Mouse (Mus musculus) heart, embryonic 15.5 days (tissue): Measurements from ENCODE around the gene Aox2. TPM values are rescaled to one million over a fixed set of nuclear protein-coding genes. Genes with fewer than 3 reads are reported as not detected.
A peak's percentile ranks its signal among the peaks of the same experiment; 100 is the strongest.

Experiments
- ATAC-seq: fragments of 200-750 bp; cut with Nextera tagmentation; replicated peaks from 2 replicates; pipeline ENCODE4 v1.8.0; 2017; ENCODE audit warnings: low read depth, moderate TSS enrichment; ENCODE audit not compliant: insufficient number of reproducible peaks, insufficient read depth, low FRiP score
- H3K27ac ChIP-seq: fragments of 300-500 bp; sonication (generic); 2 replicates; pipeline ENCODE4 v1.5.1; 2015; ENCODE audit warnings: mild to moderate bottlenecking, inconsistent platforms
- H3K27me3 ChIP-seq: fragments of 300-500 bp; sonication (generic); 2 replicates; pipeline ENCODE4 v1.6.1; 2015; ENCODE audit warnings: inconsistent platforms
- H3K36me3 ChIP-seq: fragments of 300-500 bp; sonication (generic); 2 replicates; pipeline ENCODE4 v1.6.1; 2015; ENCODE audit warnings: mild to moderate bottlenecking, inconsistent platforms
- H3K4me1 ChIP-seq: fragments of 300-500 bp; sonication (generic); replicated peaks from 2 replicates; pipeline ENCODE4 v1.6.1; 2015; ENCODE audit warnings: inconsistent platforms
- H3K4me2 ChIP-seq: fragments of 300-500 bp; sonication (generic); 2 replicates; pipeline ENCODE4 v1.6.1; 2015; ENCODE audit warnings: inconsistent platforms, mild to moderate bottlenecking, moderate library complexity
- H3K4me3 ChIP-seq: fragments of 300-500 bp; sonication (generic); 2 replicates; pipeline ENCODE4 v1.5.1; 2015; ENCODE audit warnings: mild to moderate bottlenecking, inconsistent platforms
- H3K9ac ChIP-seq: fragments of 300-500 bp; sonication (generic); 2 replicates; pipeline ENCODE4 v1.6.1; 2015; ENCODE audit warnings: mild to moderate bottlenecking, inconsistent platforms
- H3K9me3 ChIP-seq: fragments of 300-500 bp; sonication (generic); replicated peaks from 2 replicates; pipeline ENCODE4 v1.6.1; 2016; ENCODE audit warnings: inconsistent platforms
- WGBS: fragments of 180-500 bp; shearing (Covaris S2); methylation state at CpG from one replicate; pipeline ENCODE4 v1.1.7; 2015; ENCODE audit warnings: mixed read lengths; 5-methylcytosine and 5-hydroxymethylcytosine counted together
- polyA plus RNA-seq: library from polyadenylated mRNA; unstranded; fragments of >200 nt; fragmentation: Nextera tagmentation; extraction: Ambion mirVana; gene quantifications from 2 replicates; pipeline ENCODE4 v1.2.1, GENCODE M21; 2015

Aox2 gene
- polyA plus RNA-seq, 1 experiment from 2014 or later: not detected

DNA sequence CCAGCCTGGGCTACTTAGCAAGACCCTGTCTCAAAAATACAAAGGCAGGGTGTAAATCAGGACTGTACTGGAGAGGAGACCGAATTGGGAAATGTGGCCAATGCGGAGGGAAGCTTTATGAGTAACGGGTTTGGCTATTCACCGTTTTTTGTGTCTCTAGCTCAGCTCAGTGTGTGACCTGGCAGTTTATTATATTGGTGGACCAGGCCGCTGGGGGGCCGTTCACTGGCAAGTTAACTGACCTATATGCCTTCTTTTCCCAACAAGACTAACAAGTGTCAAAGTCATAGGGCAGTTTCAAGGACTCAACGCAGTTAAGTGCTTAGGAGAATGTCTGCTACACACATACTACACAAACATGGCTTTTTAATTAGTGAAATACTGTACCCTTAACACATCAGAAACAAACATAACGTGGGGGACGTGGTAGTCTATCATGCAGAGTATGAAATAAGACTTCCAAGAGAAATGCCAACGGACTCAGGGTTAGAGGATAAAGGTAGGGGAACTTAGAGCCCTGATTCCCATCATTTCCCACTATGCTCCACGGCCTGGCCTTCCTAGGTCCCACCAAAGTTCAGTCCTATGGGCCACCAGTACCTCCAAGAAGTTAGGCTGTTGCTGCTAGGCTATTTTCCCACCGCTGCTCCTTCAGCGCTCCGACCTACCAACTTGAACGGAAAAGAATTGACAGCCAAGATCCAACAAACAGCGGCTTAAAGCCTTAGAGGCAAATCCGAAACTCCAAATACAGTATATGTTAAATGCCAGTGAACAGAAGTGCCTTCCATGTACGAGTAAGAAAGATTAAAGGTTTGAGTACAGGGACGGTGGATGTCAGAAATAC, 113.5 kb downstream of the Aox2 start:
- Histone ChIP-seq H3K27ac (peak overlapping the region; percentile 99), H3K36me3 (peaks cover 17% of the 10 kb centered on the region), H3K4me1 (peaks cover 19% of the 10 kb centered on the region), H3K4me2 (peak overlapping the region; percentile 73), H3K27me3 (no peaks in the 10 kb centered on the region), H3K4me3 (peak overlapping the region; percentile 89), H3K9me3 (no peaks in the 10 kb centered on the region), H3K9ac (peak overlapping the region; percentile 95)
- WGBS: 41% methylated on average over 19 of the region's 19 CpGs
- no peak for ATAC-seq

DNA sequence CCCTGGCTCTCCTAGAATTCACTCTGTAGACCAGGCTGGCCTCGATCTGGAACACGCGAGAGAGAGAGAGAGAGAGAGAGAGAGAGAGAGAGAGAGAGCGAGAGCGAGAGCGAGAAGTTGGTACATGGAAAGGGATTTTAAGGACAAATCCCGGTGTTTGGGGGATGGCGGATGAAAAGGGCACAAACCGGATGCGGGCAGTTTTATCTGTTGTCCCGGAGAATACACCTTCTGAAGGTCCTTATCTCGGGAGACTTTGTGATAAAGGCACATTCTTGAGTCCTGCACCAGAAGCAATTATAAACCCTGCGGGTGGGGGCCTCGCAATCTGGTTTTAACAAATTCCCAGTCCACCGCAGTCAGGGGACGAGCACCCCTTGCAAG, 114.1 kb downstream of the Aox2 start:
- no peak for ATAC-seq
- Histone ChIP-seq H3K9me3 (no peaks in the 10 kb centered on the region), H3K4me2 (peak overlapping the region; percentile 73), H3K4me1 (peaks cover 19% of the 10 kb centered on the region), H3K36me3 (peaks cover 23% of the 10 kb centered on the region), H3K27ac (peak overlapping the region; percentile 99), H3K9ac (peak overlapping the region; percentile 95), H3K4me3 (peak overlapping the region; percentile 89), H3K27me3 (no peaks in the 10 kb centered on the region)
- under 1% methylated on average over 16 of the region's 16 CpGs for WGBS

DNA sequence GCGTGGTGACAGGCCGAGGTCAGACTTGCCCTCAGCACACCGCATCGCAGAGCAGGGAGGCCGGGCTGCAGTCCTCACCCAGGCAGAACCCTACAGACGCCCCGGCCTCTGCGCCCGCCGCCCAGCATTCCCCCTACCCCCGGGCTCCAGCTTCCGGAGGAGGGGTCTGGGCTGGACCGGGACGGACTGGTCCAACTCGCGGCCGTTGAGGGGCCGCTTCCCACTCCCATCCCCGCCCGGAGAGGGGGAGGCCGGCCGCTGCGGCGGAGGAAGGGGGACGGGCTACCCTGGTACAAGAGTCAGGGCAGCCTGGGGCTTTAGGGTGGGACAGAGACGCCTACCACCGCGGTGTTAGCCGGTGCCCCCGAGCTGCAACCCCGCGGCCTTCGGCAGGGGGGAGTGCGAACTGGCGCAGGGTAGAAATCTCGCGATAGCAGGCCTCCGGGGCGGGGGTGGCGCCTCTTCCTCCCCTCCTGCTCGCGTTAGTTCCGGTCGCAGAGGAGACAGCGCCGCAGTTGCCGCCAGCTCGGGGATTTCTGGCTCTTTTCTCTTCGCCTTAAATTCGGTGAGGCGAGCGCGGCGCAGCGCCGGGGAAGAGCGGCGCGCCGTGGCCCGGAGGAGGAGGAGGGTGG, 114.6 kb downstream of the Aox2 start, which contains the start of gene Bzw1:
Bzw1 (plus strand) TSS at position 247 of the 632 bp plus-strand sequence.
- Histone ChIP-seq H3K4me3 (peak within 1 kb of the TSS; percentile 89), H3K9me3 (no peaks in the 10 kb centered on the region), H3K4me2 (peak within 1 kb of the TSS; percentile 73), H3K4me1 (peaks cover 19% of the 10 kb centered on the region), H3K36me3 (peaks cover 28% of the 10 kb centered on the region), H3K27me3 (no peaks in the 10 kb centered on the region), H3K27ac (peak within 1 kb of the TSS; percentile 99), H3K9ac (peak within 1 kb of the TSS; percentile 95)
- peak; percentile 95 for ATAC-seq
- under 1% methylated on average over 56 of the region's 61 CpGs for WGBS

DNA sequence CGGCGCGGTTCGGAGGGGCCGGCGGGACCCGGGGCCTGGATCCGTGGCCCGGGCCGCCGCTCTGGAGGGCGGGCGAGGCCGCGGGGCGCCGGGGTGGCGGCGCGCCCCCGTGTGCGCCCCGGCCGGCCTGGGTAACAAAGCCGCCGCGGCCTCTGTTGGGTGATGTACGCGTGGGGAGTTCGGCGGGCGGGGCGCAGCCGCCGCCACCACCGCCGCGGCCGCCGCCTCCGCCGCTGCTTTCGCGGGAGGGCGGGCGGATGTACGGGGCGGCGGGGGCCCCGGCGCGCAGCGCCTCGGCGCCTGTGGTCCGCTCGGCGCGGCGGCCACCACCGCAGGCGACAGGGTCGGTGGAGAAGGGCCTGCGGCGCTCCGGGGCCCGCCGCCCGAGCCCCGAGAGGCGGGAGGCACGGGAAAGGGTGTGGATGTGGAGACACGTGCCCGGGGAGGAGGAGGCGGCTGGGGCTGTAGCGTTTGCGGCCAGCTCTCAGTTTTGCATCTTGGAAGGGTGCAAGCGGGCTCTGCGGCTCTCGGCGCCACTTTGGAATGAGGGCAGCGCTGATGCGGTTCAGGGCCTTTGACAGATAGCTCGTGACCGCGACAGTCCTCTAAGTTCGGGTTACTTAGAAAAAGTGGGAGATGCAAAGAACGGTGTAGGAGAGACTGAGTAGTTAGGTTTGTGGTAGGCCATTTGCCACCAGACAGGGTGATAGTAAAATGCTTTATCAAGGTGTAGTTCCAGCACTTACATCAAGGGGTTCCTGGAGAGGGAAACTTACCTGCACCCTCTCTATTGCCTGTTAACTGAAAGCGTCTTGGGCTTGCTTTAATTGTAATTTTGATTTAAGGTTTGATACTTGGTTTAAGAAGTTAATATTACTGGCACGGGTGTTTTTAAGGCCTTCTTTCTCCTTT, 115.4 kb downstream of the Aox2 start:
- Histone ChIP-seq H3K4me3 (peak overlapping the region; percentile 89), H3K9me3 (no peaks in the 10 kb centered on the region), H3K4me2 (peak overlapping the region; percentile 73), H3K4me1 (peaks cover 19% of the 10 kb centered on the region), H3K9ac (peak overlapping the region; percentile 95), H3K36me3 (peaks cover 35% of the 10 kb centered on the region), H3K27me3 (no peaks in the 10 kb centered on the region), H3K27ac (peak overlapping the region; percentile 99)
- peak; percentile 59 for ATAC-seq
- under 1% methylated on average over 82 of the region's 90 CpGs for WGBS

DNA sequence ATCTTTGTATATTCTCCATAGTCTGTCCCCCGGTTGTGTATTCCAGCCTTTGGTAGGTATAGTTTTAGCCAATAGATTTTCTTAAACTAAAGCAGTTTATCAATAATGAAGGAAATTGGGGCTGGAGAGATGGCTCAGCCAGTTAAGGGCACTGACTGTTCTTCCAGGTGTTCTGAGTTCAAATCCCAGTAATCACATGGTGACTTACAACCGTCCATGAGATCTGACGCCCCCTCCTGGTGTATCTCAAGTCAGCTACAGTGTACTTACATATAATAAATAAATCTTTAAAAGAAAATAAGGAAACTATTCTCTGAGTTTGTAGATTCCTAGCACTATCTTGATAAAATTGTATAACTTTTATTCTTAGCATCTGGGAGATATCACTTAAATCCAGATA, 117.2 kb downstream of the Aox2 start:
- WGBS: 88% methylated on average over 3 of the region's 3 CpGs
- H3K27ac ChIP-seq: no peak overlapping the region
- no peak for ATAC-seq
- peaks cover 19% of the 10 kb centered on the region for H3K4me1 ChIP-seq
- peaks cover 51% of the 10 kb centered on the region for H3K36me3 ChIP-seq
- H3K9ac ChIP-seq: no peak overlapping the region
- no peaks in the 10 kb centered on the region for H3K27me3 ChIP-seq
- H3K4me2 ChIP-seq: no peak overlapping the region
- H3K4me3 ChIP-seq: no peak overlapping the region
- no peaks in the 10 kb centered on the region for H3K9me3 ChIP-seq

DNA sequence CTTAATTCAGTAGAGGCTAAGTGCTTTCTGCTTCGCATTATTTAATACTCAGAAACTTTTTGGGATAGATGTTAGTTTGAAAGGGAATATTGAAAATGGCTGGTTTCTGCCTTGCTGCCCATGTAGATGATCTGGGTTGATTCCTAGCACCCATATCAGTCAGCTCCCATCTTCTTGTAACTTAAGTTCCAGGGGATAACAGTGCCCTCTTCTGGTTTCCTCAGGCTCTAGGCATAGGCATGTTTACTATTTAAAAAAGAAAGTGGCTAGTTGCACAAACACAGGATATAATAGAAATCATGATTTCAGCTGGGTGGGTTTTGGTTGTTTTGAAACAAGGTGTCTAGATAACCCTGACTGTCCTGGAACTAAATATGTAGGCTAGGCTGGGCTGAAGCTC, 118.1 kb downstream of the Aox2 start:
- peaks cover 60% of the 10 kb centered on the region for H3K36me3 ChIP-seq
- H3K27me3 ChIP-seq: no peaks in the 10 kb centered on the region
- H3K4me2 ChIP-seq: no peak overlapping the region
- no peaks in the 10 kb centered on the region for H3K9me3 ChIP-seq
- WGBS: 97% methylated on average over 1 of the region's 1 CpGs
- H3K9ac ChIP-seq: no peak overlapping the region
- no peak overlapping the region for H3K27ac ChIP-seq
- H3K4me3 ChIP-seq: no peak overlapping the region
- H3K4me1 ChIP-seq: peaks cover 18% of the 10 kb centered on the region
- ATAC-seq: no peak

DNA sequence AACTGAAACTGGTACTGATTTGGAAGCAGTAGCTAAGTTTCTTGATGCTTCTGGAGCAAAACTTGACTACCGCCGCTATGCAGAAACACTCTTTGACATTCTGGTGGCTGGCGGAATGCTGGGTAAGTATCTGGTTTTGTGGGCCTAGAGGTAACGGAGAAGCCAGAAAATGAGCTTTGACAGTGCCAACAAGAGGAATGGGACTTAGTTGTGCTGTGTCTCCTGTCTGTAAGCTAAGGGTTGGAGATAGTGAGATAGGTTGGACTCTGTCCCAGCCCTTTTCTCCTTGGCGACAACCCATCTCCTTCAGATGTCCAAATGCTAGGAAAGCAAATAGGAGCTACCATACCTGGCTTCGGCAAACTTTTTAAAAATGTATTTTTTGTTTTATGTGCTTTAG, 119.6 kb downstream of the Aox2 start:
- Histone ChIP-seq H3K4me1 (peaks cover 10% of the 10 kb centered on the region; the same call in 1 of the 2 replicates), H3K4me3 (no peak overlapping the region), H3K27me3 (no peaks in the 10 kb centered on the region), H3K9ac (no peak overlapping the region), H3K4me2 (no peak overlapping the region), H3K9me3 (no peaks in the 10 kb centered on the region), H3K36me3 (peaks cover 74% of the 10 kb centered on the region), H3K27ac (no peak overlapping the region)
- ATAC-seq: no peak
- 89% methylated on average over 6 of the region's 6 CpGs for WGBS

DNA sequence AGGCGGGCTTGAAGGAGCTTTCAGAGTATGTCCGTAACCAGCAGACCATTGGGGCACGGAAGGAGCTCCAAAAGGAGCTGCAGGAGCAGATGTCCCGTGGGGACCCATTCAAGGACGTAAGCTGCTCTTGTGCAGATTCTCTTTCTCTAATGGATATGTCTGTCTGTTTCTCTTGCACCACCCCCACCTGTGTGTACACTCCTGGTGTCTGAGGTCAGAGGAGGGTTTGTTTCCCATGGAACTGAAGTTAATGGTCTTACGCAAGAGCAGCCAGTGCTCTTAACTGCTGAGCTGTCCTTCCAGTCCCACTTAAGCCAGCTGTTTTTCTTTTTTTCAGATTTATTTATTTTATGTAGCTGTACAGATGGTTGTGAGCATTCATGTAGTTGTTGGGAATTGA, 123.3 kb downstream of the Aox2 start:
- Histone ChIP-seq H3K4me3 (no peak overlapping the region), H3K9me3 (no peaks in the 10 kb centered on the region), H3K27ac (no peak overlapping the region), H3K36me3 (peaks cover 80% of the 10 kb centered on the region), H3K4me2 (no peak overlapping the region), H3K4me1 (no peaks in the 10 kb centered on the region), H3K27me3 (no peaks in the 10 kb centered on the region), H3K9ac (no peak overlapping the region)
- no peak for ATAC-seq
- WGBS: 89% methylated on average over 6 of the region's 6 CpGs

DNA sequence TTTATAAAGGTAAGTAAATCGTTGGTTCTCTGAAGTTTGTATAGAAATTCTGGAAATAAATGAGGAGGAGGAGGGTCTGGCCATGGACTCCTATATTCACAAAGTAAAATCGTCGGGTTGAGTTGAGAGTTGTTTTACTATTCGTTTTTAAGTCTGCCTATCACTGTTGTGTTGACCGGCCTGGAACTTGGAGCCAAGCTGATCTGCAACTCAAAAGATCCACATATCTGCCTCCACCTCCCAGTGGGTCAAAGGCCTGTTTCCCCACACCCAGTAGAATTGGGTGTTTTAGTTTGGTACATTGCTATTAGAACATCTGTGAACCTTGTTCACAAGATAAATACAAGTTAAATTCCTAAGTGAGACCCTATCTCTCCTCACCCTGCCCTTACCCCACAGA, 125.6 kb downstream of the Aox2 start:
- Histone ChIP-seq H3K27me3 (no peaks in the 10 kb centered on the region), H3K36me3 (peaks cover 67% of the 10 kb centered on the region), H3K4me1 (no peaks in the 10 kb centered on the region), H3K4me2 (no peak overlapping the region), H3K9ac (no peak overlapping the region), H3K27ac (no peak overlapping the region), H3K4me3 (no peak overlapping the region), H3K9me3 (no peaks in the 10 kb centered on the region)
- ATAC-seq: no peak
- WGBS: 94% methylated on average over 5 of the region's 5 CpGs

DNA sequence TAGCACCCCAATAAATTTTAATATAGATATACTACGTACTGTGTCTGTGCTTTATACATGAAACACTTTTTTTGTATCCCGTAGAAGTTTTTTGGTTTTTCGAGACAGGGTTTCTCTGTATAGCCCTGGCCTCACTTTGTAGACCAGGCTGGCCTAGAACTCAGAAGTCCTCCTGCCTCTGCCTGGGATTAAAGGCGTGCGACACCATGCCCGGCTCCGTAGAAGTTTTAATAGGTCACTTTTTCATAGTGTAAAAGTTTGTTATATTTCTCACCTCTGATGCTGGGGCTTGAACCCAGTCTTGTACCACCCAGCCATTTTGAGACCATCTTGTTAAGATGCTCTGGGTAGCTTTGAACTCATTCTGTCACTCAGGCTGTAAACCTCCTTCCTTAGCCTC, 129.2 kb downstream of the Aox2 start:
- Histone ChIP-seq H3K27me3 (no peaks in the 10 kb centered on the region), H3K9ac (no peak overlapping the region), H3K27ac (no peak overlapping the region), H3K9me3 (no peaks in the 10 kb centered on the region), H3K4me1 (no peaks in the 10 kb centered on the region), H3K4me2 (no peak overlapping the region), H3K4me3 (no peak overlapping the region), H3K36me3 (peaks cover 59% of the 10 kb centered on the region)
- no peak for ATAC-seq
- WGBS: 96% methylated on average over 7 of the region's 7 CpGs

DNA sequence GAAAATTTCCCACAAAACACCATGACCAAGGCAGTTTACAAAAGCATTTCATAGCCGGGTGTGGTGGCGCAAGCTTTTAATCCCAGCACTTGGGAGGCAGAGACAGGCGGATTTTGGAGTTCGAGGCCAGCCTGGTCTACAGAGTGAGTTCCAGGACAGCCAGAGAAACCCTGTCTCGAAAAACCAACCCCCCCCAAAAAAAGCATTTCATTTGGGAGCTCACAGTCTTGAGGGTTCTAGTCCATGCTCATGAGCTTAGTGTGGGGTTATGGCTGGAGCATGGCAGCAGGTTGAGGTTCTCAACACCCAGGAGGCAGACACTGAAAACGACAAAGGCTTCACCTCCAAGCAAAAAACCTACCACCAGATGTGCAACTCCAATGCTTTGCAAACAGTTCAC, 130.0 kb downstream of the Aox2 start:
- H3K4me3 ChIP-seq: no peak overlapping the region
- H3K27ac ChIP-seq: no peak overlapping the region
- no peaks in the 10 kb centered on the region for H3K4me1 ChIP-seq
- H3K9ac ChIP-seq: no peak overlapping the region
- ATAC-seq: no peak
- peaks cover 59% of the 10 kb centered on the region for H3K36me3 ChIP-seq
- no peaks in the 10 kb centered on the region for H3K27me3 ChIP-seq
- H3K4me2 ChIP-seq: no peak overlapping the region
- H3K9me3 ChIP-seq: no peaks in the 10 kb centered on the region
- WGBS: 82% methylated on average over 6 of the region's 6 CpGs
